Mouse (Mus musculus) kidney, adult 2 months (tissue): ENCODE measurements around the gene Slco4a1.

ENCODE experiments used
- CTCF ChIP-seq: fragments of 200-500 bp; conservative IDR thresholded peaks from 2 replicates; pipeline ENCODE4 v1.5.1; 2011; ENCODE audit warnings: low read depth, mild to moderate bottlenecking, control low read depth, low read length, moderate library complexity, mixed read lengths; ENCODE audit not compliant: insufficient read depth, insufficient read length
- POLR2A ChIP-seq: fragments of 200-500 bp; IDR thresholded peaks from one replicate; pipeline ENCODE4 v1.6.1; 2011; ENCODE audit warnings: low read depth, low read length, control low read depth

- TF ChIP-seq CTCF (no peak), POLR2A (no peak)
Observed at GRCm38 (mm10) chr2:180450529-180450928, 5.5 kb upstream of the Slco4a1 start.
